Mouse (Mus musculus) kidney, adult 2 months (tissue): ENCODE measurements around the gene Cul9.

Experiments
- CTCF ChIP-seq: fragments of 200-500 bp; conservative IDR thresholded peaks from 2 replicates; pipeline ENCODE4 v1.5.1; 2011; ENCODE audit warnings: low read depth, mild to moderate bottlenecking, control low read depth, low read length, moderate library complexity, mixed read lengths; ENCODE audit not compliant: insufficient read depth, insufficient read length
- POLR2A ChIP-seq: fragments of 200-500 bp; IDR thresholded peaks from one replicate; pipeline ENCODE4 v1.6.1; 2011; ENCODE audit warnings: low read depth, low read length, control low read depth

- TF ChIP-seq POLR2A (no peak), CTCF (no peak)
Observed at GRCm38 (mm10) chr17:46543661-46544060, 2.5 kb downstream of the Cul9 start.
